Mouse (Mus musculus) E14TG2a.4 (cell line): Measurements from ENCODE around the gene Esrp2.

ENCODE experiments used
- CTCF ChIP-seq: conservative IDR thresholded peaks from 2 replicates; pipeline ENCODE4 v1.5.1; 2014; ENCODE audit warnings: low read length
- NANOG ChIP-seq: IDR thresholded peaks from 2 replicates; pipeline ENCODE4 v1.6.1; 2014; ENCODE audit warnings: borderline replicate concordance, low read length, mixed read lengths

DNA sequence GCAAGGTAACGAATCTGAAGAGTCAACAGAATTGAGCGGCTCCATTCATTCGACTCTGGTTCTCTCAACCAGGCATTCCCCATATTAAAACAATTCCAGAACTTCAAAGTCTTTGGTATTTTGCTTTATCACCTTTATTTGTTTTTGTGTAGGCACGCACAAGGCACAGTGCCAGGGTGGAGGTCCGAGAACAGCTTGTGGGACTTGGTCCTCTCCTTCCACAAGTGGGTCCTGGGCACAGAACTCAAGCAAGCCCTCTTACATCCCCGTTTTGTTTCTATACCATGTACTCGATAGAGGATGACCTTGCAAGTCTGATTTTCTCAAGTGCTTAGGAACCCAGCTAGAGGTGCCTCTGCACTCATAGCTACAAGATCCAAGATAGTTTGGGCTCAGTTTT lies 1.8 kb upstream of the Esrp2 start:
- TF ChIP-seq CTCF: no peak
- no peak for TF ChIP-seq NANOG
